Mouse (Mus musculus) cortical plate, adult 2 months (tissue): ENCODE measurements around the gene Usp22. TPM values are rescaled to one million over a fixed set of nuclear protein-coding genes. Genes with fewer than 3 reads are reported as not detected.

Source experiments
- H3K27ac ChIP-seq: fragments of 200-500 bp; 2 replicates; pipeline ENCODE4 v1.5.1; 2012; ENCODE audit warnings: low read length, control low read depth, inconsistent platforms; ENCODE audit not compliant: insufficient read depth
- H3K4me1 ChIP-seq: fragments of 200-500 bp; 2 replicates; pipeline ENCODE4 v1.6.1; 2011; ENCODE audit warnings: low read length; ENCODE audit not compliant: control insufficient read depth, insufficient read depth
- H3K4me3 ChIP-seq: fragments of 200-500 bp; 2 replicates; pipeline ENCODE4 v1.5.1; 2011; ENCODE audit warnings: mild to moderate bottlenecking, low read length, control low read depth; ENCODE audit not compliant: insufficient read depth
- CTCF ChIP-seq: fragments of 200-500 bp; IDR thresholded peaks from 2 replicates; pipeline ENCODE4 v1.5.1; 2011; ENCODE audit warnings: mild to moderate bottlenecking, control low read depth, low read length; ENCODE audit not compliant: insufficient read depth; ENCODE audit errors: extremely low read depth
- POLR2A ChIP-seq: fragments of 200-500 bp; IDR thresholded peaks from 2 replicates; pipeline ENCODE4 v1.6.1; 2011; ENCODE audit warnings: mild to moderate bottlenecking, low read length, control low read depth; ENCODE audit not compliant: insufficient read depth; ENCODE audit errors: extremely low read depth
- polyA plus RNA-seq: library from polyadenylated mRNA; depleted of rRNA; stranded (reverse); fragments of >200 nt; gene quantifications from 2 replicates; pipeline ENCODE4 v1.2.3, GENCODE M21; 2012

Gene Usp22
- polyA plus RNA-seq, 1 experiment: 152 TPM

DNA sequence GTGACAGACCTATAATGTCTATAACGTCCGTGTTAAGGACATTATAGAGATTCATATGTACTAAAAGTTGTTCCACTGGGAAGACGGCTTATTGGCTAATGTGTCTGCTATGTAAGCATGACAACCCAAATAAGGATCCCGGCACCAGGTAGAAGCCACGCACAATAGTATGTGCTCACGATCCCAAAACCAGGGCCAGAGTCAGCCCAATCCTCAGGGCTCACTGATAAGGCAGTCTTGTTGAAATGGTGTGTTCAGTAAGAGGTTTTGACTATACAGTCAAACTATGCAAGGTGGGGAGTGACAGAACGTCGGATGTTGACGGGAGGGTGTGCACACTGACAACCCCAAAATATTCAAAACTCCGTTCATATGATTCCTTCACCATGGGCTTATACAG is 10.0 kb downstream of the Usp22 start:
- Histone ChIP-seq H3K27ac (no peak overlapping the region), H3K4me3 (no peak overlapping the region), H3K4me1 (peaks cover 5% of the 10 kb centered on the region; the same call in 1 of the 2 replicates)
- TF ChIP-seq POLR2A (no peak), CTCF (no peak)

DNA sequence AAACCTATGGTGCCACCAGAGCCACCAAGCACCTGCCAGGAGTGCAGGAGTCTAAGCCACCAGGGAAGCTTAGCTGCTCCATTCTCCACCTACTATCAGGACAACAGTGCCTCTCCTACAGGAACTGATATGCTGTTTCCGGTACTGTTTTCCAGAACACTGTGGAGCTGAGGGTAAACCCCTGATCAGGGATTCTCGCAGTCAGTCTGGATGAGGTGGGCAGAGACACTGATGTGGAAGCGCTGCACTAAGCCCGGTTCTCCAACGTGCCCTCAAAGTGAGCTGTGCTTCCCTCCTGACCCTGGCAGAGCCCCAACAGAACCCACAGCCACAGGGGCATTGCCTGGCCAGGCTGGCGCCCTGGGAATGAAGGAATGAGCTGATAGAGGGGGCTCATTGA is 10.5 kb downstream of the Usp22 start:
- H3K27ac ChIP-seq: no peak overlapping the region
- H3K4me3 ChIP-seq: no peak overlapping the region
- peaks cover 5% of the 10 kb centered on the region; the same call in 1 of the 2 replicates for H3K4me1 ChIP-seq
- TF ChIP-seq CTCF (no peak), POLR2A (no peak)

DNA sequence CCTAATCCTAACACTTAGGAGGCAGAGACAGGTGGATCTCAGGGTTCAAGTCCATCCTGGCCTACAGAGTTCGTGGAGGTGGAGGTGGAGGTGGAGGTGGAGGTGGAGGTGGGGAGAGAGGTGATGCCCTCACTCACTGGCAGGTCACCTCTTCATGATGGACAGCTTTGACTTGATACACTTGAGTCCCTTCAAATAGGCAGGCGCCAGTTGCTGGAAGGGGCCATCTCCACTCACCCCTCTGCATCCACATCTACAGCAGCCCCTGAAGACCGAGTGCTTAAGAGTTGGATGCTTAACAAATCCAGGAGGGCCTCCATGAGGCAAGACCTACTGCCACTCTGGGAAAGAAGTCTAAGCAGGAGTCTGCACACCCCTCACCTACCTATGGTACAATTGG is 11.5 kb downstream of the Usp22 start:
- TF ChIP-seq CTCF: no peak
- Histone ChIP-seq H3K4me1 (peaks cover 3% of the 10 kb centered on the region; the same call in 1 of the 2 replicates), H3K4me3 (no peak overlapping the region), H3K27ac (no peak overlapping the region)

DNA sequence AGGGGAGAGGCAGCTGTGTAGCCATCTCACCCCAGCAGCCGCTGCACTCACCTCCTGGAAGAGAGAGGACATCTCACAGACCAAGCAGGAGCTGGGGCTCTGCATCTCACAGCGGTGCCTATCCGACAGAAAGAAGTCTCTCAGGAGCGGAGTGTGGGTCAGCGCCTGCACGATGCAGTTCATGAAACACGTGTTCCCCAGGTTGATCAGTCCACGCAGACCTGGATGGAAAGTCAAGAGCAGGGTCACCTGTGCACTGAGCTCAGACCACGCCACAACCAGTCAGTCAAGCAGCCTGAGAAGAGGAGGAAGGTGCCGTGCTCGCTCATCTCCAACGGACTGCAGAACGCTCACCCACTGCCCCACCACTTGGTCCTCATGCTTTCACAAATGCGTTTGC is 12.1 kb downstream of the Usp22 start:
- no peak overlapping the region for H3K27ac ChIP-seq

DNA sequence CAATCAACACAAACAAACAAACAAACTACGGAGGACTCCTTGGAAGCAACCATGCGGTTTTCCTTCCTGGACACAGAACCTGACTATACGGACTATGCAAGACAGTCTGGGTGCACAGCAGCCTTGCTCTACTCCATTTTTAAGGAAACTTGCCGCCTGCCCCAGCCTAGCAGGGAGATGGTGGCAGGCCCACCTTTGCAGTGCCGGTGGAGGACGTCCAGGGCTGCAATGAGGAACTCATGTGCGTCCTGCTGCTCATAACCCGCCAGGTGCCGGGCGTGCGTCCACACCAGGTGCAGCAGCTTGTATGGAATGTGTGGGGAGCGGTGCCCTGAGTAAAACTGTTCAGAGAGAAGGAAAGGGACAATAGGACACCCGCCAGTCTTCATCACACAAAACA is 13.7 kb downstream of the Usp22 start:
- no peak for TF ChIP-seq CTCF
- no peak for TF ChIP-seq POLR2A

More for the DNA sequence above, 12.1 kb downstream of the Usp22 start:
- Histone ChIP-seq H3K4me1 (no peaks in the 10 kb centered on the region; the same call in 1 of the 2 replicates), H3K4me3 (no peak overlapping the region)
- TF ChIP-seq POLR2A (no peak), CTCF (no peak)

DNA sequence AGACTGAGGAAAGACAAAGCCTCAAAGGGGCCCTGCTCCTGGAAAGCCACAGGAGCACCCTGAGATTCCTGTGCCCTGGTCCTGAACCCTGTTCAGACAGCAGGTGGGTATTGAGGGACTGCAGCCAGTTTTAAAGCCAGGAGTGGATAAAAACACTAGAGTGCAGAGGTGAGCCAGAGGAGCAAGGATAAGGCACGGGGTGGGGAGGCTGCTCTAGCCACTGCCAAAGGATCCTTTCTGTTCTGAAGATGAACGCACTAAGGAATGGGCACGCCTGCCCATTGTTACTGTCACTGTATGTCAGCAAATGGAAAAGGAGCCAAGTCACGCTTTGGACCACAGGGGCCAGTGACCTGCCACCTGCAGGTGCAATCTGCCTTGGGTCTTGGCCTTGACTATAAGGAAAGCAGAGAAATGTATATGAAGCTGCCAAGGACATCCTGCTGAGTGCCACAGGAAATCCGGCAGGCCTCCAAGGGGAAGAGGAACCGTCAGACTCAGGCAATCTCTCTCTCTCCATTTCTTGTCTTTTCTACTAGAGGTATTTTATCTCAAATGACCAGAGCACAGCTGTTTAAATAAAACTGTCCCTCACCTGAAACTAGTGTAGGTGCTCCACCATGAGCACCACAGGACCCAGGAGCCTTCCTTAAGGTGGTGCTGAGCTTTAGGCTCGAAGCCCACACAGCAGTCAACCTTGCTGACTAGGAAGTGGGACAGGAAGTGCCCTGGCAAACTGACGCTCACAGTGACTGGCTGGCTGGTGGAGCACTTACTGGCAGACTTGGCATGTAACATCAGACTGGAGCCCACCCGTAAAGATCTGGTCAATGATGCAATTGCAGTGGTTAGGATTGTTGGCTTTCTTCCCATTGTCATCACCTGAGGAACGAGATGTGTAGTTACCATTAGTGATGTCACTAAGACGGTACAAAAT is 14.8 kb downstream of the Usp22 start:
- Histone ChIP-seq H3K4me3 (no peak overlapping the region), H3K4me1 (no peaks in the 10 kb centered on the region; the same call in 1 of the 2 replicates), H3K27ac (no peak overlapping the region)
- TF ChIP-seq POLR2A: no peak
- TF ChIP-seq CTCF: no peak

More for the DNA sequence above, 13.7 kb downstream of the Usp22 start:
- H3K4me1 ChIP-seq: no peaks in the 10 kb centered on the region; the same call in 1 of the 2 replicates
- no peak overlapping the region for H3K4me3 ChIP-seq
- H3K27ac ChIP-seq: no peak overlapping the region

DNA sequence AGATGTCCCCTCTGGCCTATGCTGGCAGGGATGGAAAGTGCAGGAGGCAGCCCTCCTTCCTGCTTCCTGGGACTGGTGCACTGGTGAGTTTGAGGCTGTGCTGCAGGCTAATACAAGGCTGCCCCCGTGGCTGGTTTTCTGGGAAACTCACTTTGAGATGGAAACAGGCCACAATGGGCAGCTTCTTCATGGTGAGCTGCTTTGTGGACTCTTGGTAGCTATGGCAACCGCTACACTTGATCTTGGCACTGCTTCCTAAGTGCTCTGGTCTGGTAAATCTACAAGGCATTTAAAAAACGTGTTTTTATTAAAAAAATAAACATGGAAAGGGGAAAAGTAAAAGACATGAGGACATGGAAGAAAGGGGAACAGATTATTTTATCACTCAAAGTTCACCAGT is 16.7 kb downstream of the Usp22 start:
- H3K4me3 ChIP-seq: no peak overlapping the region
- TF ChIP-seq POLR2A (no peak), CTCF (no peak)
- H3K4me1 ChIP-seq: no peaks in the 10 kb centered on the region; the same call in 1 of the 2 replicates
- no peak overlapping the region for H3K27ac ChIP-seq

DNA sequence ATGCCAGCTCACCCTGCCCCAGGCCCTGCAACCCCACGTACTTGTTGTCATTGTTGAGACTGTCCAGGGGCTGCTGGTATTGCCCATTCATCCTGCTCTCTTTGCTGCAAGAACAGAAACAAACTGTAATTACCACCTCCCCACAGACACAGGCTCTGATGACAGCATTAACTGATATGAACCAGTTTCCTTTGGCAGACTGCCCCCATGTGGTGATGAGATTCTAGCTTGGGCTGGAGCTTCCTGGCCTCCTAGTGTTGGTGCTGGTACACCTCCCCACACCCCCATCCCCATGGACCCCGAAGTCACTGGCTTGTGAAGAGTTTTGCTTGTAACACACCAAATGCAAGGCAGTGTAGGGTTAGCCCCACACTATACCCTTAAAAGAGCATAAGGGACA is 19.1 kb downstream of the Usp22 start:
- H3K4me1 ChIP-seq: no peaks in the 10 kb centered on the region; the same call in 1 of the 2 replicates
- H3K27ac ChIP-seq: no peak overlapping the region
- TF ChIP-seq POLR2A: no peak
- TF ChIP-seq CTCF: peak; percentile 34; the same call in 1 of the 2 replicates
- no peak overlapping the region for H3K4me3 ChIP-seq

DNA sequence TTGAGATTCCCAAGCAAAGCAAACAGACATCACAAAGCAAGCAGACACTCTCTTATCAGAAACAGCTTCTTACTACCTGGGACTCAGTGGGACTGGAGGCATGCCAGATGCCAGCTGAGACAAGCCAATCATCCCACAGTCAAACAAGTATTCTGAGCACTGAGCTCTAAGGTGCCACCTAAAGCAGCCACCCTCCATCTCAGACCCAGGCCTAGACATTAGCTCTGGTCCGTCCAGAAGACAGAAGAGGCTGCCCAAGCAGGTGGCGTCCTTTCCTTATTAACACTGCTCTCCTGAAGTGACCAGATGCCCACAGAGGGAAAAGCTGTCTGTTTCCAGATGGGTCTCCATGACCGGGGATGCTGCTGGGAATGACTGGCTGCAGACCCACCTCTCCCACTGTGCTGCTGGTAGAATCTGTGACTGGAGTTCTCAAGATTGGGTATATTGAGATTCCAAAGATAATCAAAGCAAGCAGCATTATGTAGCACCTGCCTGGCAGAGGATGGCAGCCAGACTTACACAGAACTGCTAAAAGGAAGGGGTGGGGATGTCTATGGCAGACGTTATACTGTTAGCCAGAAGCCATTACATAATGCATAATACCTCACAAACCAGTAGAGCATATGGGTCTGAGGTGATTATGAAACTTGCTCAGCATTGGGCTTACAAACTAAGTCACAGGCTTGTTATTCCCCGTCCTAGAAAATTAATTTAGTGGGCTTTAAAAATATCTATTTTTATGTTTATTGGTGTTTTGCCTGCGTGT is 24.4 kb downstream of the Usp22 start:
- H3K27ac ChIP-seq: no peak overlapping the region
- no peak overlapping the region for H3K4me3 ChIP-seq
- no peaks in the 10 kb centered on the region for H3K4me1 ChIP-seq
- TF ChIP-seq POLR2A: no peak
- TF ChIP-seq CTCF: no peak
